Mouse (Mus musculus): ENCODE results near the gene Mga.

The Mga gene

DNA sequence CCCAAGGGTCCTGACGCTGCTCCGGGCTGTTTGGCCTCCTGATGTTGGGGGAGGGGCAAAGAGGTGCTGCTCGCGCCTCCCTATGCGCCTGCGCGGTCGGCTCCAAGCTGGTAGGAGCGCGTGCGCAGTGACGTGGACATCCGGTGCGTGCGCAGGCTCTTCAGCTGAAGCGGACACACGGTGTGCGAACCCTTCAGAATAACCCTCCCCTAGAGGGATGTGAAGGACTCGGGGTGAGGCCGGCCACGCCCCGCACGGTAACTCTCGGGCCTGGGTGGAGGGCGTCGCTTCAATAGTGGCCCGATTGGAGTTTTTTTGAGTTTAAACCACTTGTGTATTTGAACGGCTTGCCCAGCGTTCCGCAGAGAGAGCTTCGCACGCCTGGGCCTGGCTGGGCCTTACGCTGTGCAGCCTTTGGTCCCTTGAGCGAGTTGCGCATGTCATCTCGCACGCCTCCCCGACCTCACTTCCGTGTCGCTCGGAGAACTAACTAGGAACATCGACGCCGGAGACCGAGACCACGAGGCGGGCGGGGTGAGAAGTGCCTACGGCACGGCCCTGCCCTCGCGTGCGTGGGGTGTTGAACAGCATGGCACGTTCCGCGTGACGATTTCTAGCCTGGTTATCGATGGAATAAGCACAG, at the start of gene Mga:
Mga (plus strand) TSS at position 139 of the 643 bp plus-strand sequence.
- in situ Hi-C loops (cut with MboI) = no loop called here

DNA sequence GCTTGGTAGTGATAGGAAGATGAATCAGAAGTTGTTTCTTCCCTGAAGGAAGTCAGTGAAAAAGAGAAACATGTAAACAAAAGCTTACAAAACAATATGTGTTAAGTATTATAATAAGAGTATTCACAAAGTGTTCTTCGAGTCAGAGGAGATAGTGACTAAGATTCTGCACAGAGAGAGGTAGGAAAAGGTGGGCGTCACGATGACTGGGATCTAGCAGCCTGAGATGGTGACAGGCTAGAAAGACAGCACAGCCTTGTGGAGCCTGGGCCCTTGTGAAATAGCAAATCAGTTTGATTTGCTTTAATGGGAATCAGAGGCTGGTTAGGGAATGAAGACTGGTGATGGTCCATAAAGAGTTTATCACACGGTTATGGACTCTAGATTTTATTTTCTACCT, 43.2 kb upstream of the Mga start:
- in situ Hi-C loops (cut with MboI) = no loop called here

DNA sequence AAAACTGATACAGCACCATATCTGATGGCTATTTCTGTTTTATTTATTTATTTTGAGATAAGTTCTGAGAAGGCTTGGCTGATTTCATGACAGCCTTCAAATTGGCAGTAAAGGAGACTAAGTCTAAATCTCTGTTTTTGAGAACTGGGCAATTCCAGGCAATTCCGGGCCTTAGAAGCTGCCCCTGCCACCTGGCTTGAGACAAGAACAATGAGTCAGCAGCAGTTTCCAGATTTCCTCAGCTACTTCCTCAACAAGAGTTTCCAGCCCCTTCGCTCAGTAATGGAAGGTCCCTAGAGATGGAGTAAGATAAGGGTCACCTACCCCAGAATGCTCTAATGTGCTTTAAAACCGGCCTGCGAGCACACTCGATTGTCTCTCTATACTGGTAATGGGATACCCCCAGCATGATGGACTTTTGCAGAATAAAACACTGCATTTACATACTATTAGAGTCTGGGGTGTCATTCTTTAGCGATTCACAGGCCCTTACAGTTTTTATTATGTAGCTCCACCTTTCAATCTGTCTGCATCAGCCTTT, 41.6 kb upstream of the Mga start:
- in situ Hi-C loops (cut with MboI) = no loop called here

DNA sequence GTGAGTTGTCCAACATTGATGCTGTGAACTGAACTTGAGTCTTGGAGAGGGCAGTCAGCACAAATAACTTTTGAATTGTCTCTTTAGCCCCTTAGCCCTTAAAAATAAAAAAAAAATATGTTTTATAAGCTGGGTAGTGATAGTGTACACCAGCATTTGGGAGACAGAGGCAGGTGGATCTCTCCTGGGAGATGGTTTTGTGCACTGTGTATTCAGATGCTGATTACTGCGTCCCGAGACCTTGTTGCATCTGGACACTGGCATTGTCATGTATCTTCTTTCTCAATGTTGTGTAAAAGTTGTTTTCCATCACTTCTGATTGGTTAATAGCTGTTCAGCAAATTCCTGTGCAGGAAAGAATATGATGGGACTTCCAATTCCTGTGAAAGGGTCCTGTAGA, 39.7 kb upstream of the Mga start:
- in situ Hi-C loops (cut with MboI) = no loop called here

DNA sequence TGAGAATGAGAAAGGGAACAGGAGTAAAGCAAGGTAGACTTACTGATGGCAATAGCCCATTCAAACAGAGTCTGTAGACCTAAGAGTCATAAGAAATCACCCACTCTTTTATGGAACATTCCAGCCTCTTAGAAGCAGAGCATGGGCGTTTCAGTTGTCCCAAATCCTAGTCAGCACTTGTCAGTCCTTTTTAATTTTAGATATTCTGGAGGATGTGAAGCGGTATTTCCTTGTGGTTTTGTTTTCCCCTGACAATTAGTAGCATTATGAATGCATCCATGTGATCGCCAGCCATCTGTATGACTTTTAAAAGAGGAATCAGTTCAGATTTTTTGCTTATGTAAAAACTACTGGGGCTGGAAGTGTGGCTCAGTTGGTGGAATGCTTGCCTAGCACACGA, 32.5 kb upstream of the Mga start:
- in situ Hi-C loops (cut with MboI) = no loop called here

DNA sequence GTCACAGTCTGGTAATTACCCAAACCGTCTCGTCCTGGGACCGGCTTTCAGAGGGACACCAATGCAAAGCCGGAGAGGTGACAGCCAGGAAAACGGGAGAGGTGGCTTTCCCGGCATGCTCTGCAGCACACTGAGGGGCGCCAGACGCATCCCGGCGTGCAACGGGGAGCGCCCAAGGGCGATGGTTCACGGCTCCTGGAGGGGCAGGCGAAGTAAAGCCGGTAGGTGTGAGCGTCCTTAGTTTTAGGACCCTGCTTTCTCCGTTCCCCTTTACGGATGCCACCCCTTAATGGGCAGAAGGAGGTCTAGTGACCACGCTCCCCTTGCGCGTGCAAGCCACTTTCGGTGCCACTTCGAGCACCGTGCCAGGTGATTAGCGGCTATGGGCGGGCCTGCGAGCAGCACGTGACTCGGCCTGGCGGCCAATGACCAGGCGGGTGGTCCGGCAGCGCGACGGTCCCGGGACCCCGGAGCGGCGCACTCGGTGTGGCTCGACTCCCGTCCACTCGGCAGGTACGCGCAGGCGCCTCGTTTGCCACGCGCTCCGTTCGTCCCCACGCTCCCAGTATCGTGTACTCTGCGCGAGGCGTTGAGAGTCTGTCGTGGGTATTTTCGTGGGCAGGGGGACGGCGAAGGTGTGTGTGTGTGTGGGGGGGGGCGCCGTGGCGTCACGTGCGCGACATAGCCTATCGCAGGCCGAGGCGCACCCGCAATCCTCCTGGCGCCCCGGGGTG, 24.5 kb upstream of the Mga start:
- in situ Hi-C loops (cut with MboI) = no loop called here

DNA sequence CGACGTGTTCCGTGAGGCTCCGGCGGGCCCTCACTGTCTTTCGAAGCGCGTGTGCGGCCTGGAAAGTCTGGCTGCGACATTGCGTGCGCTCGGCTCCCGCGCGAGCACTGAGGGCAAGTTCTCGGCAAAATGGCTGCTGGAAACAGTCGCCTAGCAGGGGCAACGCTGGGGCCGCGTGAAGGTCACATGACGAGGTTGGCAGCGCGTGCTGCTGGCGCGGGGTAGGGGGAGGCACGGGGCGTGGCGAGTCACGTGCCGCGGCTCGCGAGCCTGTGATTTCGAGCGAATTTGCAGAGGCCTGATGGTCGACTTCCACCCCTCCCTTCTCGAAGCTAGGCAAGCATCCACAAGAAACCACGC, 23.9 kb upstream of the Mga start:
- in situ Hi-C loops (cut with MboI) = no loop called here

DNA sequence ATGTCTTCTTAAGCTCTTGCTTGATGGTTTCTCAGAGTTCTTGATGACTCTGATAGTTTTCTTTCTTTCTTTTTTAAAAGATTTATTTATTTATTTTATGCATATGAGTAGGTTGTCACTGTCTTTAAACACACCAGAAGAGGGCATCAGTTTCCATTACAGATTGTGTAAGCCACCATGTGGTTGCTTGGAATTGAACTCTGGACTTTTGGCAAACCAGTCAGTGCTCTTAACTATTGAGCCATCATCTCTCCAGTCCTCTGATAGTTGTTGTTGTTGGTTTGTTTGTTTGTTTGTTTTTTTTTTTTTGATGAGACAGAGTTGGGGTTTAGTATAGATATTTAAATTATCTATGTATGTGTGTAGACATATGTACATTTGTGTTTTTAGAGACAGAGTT, 21.0 kb upstream of the Mga start:
- in situ Hi-C loops (cut with MboI) = no loop called here

DNA sequence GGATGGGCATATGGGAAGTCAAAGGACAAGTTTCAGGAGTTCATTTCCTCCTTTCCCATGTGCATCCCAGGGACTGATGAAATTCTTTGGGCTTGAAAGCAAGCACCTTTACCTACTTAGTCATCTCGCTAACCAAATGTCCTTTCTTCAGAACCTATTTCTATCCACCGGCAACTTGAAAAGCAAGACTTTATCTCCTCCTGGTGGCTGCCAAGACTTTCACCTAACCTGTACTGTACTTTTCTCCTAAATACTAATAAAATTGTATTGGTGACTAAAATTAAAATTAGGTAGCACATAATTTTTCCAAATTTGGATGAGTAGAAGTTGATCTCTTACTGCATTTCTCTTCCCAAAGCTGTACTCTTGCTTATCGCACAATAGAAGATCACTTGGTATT, 9.8 kb upstream of the Mga start:
- in situ Hi-C loops (cut with MboI) = no loop called here

DNA sequence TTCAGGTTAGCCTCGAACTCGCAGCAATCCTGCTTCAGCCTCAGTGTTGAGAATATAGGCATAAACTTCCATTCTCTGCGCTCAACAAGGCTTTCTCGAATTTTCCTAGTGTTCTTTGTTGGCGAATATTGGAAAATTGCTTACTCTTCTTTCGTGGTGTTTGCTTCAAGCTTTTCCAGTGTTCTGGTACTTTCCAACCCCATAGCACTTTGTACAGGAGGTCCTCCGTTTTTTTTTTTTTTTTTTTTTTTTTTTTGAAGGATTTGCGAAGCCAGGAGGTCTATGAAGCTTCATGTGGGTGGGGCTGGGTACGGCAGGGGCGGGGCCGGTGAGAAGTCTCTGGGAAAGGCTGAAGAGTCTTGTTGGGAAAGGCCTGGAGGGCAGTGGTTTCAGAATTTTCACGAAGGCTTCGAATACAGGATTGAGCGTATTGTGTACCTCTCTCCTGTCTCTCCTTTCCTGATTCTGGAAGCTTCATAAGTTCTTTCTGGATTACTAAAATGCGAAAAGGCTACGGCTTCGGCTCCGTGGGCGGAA, 407 bp upstream of the Mga start:
- in situ Hi-C loops (cut with MboI) = no loop called here

DNA sequence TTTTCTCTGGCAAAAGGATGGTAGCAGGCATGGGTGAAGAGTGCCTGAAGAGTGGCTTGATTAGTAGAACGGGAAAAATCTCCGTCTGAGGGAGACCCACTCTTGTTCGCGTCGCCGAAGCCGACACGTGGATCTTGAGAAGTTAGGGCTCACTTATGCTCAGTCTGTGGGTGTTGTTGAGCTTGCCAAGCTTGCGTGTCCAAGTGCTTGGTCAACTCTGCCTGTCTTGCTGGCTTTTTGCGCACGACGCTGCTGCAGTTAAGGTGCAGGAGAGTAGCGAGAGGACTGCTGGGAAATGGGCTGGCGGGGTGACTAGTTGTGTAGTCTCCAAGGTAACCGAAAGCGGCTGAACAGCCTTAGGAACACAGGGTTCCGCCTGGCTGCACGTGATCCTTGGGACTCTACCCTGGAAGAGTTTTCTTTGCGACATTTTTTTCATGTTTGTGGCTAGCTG, 1.1 kb downstream of the Mga start:
- in situ Hi-C loops (cut with MboI) = no loop called here

DNA sequence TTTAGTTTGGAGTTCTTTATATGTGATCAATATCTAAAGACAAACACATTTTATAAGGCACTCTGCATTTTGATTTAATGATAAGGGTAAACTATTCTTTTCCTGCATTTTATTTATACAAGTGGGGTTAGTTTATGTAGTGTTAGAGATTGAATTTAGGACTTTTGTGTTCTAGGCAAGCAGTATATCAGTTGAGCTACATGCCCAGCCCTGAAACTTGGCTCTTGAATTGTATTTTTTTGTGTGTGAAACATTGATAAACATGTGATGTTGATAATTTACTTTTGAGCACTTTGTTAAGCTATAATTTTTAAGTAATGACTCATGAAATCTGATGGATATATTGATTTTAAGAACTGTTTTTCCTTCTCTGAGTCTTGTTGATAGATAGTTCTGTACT, 19.0 kb downstream of the Mga start:
- in situ Hi-C loops (cut with MboI) = no loop called here

DNA sequence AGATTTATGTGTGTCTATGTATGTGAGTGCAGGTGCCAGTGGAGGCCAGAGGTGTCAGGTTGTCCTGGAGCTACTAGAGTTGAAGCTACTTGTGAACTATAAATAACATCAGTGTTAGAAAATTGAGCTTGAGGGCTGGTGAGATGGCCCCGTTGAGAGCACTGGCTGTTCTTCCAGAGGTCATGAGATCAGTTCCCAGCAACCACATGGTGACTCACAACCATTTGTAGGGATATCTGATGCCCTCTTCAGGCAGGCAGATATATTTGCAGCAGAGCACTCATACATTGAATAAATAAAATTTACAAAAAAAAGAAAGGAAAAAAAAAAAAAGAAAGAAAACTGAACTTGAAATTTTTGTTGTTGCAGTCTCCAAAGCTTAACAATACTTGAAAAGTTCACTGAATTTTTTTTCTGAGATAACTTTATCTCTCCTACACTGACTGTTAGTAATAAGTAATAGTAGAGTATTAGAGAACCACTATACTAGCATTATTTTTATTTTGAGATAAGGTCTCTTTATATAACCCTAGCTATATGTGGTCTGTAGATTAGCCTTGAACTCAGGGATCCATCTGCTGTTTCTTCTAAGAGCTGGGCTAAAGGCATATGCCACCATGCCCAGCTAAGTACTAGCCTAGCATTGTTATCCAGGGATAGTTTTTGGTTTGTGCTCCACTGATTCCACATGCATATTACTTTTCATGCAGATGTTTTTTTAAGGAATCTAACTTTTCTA, 20.8 kb downstream of the Mga start:
- in situ Hi-C loops (cut with MboI) = no loop called here

DNA sequence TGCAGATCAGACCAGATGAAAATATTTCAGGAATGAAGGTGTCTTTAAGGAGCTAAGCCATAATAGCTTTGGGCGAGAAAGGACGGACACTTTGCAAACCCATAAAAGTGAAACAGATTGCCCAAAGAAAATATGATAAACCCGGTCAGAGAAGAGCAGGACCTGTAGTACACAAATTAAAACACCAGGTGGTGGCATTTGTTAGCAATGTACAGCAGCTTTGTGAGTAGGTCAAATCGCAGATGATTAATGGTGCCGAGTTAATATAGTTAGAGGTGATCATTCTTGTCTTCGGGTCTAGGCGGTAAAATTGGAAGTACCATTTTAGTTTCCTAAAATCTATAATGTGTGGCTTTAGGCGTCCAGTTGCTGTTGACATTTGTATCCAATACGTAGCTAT, 73.5 kb downstream of the Mga start:
- in situ Hi-C loops (cut with MboI) = no loop called here

DNA sequence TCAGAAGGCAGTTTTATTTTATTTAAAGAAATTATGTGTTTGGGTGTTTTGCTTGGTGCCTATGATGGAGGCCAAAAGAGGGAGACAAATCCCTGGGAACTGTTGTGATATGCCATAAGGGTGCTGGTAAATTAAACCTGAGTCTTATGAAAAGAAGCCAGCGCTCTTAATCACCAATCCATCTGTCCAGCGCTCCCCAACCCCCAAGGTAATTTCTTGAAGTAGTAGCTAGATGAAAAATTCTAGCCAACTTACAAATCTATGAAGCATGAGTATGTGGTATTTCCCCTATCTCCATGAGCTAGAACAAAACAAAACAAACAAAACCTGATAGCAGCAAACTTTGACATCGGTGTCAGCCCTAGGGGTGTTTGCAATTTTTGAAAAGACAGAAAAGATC, 74.3 kb downstream of the Mga start:
- in situ Hi-C loops (cut with MboI) = no loop called here

DNA sequence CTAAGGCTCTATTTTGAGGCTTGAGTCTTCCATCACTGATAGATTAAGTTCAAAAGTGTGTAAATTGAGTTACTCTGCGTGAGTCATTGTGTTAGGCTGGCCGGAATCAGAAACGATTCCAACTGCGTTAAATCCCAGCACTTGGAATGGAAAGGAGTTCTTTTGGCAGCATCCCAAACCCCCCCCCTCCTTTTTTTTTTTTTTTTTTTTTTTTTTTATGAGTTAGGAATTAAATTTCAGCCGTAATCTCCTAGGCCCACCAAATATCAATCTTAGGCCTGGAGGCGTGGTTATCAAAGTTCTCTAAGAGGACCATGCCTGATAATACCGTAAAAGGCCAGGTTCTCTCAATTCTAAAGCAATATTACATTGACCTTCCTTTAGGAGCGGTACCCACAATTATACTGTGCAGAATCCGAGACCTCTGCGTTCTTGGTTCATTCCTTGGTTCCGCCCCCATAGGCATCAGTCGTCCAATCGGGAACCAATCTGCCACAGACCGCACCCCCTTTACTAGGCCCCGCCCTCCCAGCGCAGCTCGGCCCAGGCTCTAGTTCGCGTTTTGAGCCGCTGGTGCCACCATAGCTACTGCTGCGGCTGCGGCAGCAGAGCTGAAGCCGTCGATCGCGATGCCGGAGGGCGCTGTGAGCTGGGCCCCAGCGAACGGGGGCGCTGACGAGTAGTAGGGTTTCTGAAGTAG, 75.0 kb downstream of the Mga start:
- in situ Hi-C loops (cut with MboI) = no loop called here

DNA sequence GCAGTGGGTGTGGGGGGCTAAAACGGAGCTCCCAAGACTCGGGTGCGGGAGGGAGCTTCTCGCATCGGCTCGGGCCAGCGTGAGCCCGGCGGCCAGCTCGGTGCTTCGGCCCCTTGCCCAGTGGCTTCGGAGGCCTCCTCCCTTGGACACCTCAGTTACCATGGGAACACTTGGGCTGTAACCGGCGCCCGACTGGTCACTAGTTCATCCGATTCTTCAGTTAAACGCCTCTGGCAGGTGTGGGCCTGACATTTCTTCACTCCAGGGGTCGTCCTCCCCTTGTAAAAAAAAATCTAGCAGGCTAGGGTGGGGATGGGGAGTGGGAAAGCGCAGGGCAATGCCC, 75.5 kb downstream of the Mga start, which contains the start of gene Mapkbp1:
Mapkbp1 (plus strand) TSS at position 163 of the 343 bp plus-strand sequence.
- in situ Hi-C loops (cut with MboI) = no loop called here

DNA sequence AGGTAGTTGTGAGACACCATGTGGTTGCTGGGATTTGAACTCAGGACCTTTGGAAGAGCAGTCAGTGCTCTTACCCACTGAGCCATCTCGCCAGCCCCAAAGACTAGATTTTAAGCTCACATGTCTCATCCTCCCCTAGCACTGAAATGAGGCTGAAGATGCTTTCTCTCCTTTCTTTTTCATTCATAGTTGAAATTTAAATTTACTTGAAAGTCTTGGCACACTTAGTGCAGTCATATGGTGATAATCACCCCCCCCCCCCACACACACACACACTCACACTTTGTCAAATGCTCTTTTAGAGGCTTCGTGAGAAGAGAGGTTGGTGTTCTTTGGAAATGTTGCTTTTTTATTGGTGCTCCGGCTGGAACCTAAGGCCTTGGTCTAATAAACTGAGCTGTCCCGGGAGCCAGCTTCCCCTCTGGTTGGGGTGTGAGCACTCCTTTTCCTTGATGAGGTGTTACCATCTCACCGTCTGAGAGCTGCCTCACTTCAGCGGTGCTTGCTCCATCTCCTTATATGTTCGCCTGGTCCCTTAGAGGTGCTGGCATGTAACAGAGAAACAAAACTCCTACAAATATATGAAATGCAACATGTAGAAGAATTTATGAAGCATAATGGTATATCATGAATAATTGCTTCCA, 83.4 kb downstream of the Mga start:
- in situ Hi-C loops (cut with MboI) = no loop called here

DNA sequence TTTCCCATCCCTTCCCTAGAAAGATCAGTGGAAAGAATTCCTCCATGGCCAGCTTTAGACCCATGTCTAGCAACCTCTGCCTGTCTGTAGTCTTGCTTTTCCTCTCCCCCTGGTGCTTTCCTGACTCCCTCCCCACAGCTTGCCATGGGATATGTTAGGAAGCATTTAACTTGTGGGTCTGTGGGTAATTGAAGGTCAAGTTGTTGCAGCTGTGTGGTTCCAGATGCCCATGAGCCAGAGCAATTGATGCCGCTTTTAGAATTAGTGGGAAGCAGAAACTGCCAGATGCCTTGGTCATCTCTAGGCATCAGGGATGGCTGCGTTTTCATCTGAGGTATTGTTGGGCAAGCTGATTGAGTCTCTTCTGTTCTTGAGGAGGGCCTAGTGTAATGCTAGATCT, 84.6 kb downstream of the Mga start:
- in situ Hi-C loops (cut with MboI) = no loop called here

DNA sequence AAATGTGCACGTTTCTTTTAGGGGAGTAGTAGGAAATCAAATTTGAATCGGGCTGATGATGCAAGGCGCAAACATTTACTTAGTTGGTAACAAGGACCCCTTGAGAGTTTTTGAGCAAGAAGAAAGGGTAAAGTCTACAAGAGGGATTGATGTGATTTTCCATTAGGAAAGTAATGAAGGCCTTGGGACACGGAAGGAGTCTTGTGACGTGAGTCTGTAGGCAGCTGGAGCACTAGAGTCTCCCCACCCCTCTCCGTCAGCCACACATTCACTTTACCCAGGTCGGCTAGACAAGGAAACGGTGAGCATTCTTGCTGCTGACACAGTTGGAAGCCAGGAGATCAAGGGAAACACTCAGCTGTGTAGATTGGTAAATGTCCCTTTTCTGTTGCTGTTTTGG, 88.8 kb downstream of the Mga start:
- in situ Hi-C loops (cut with MboI) = no loop called here

DNA sequence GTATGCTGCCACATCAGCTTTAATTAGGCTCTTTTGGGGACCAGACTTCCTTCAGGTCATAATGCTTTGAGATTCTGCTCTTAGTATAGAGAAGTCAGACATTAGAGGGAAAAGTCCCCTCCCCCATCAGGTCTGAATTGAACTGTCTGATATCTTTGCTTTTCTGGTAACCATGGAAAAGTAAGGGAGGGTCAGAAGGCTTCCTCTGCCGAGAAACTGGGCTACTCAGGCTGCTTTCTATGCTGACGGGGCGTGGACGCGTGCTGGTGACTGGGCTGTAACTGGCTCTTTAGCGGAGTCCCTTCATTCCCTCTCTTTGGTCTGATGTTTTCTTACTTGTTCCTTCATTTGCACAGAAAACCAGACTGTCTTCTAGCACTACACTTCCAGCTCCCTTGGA, 89.3 kb downstream of the Mga start:
- in situ Hi-C loops (cut with MboI) = no loop called here

DNA sequence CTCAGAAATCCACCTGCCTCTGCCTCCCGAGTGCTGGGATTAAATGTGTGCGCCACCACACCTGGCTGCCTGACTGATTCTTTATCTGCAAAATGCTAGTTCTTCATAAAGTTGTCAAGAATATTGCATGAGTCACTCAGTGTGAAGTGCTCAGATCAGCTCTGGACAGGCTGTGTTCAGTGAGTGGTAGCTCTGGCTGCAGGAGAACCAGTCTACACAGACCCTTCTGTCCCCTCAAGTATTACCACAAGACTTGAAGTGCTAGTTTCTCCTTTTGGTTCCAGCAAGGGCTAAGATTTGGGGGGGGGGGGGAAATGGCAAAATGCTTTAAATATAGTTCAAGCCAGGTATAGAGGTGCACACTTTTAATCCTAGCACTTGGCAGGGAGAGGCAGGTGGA, 90.4 kb downstream of the Mga start:
- in situ Hi-C loops (cut with MboI) = no loop called here

All from mature B cell (primary cell).